Mouse (Mus musculus): Measurements from ENCODE around the gene Rap1b.

DNA sequence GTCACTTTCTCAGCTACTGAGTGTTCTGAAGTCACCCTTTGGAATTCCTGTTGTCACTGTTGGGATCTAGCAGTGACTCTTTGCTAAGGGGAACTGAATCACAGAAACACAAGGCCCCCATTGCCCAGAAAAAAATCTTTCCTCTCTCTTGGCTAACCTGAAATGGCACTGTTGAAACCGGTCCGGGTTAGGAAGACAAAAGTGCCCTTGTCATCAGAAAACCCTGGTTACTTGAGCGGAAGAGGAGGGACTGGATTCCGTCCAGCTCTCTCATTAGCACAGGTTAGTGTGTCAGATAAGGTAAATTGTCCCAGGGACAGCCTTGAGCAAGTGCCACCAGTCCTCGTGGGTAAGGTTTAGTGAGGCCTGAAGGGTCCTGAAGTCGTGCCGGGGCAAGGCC lies 14.5 kb upstream of the Rap1b start:
- TF ChIP-seq CTCF (IDR thresholded peaks at IDR 0.05; ENCODE audit: insufficient read depth, low read depth, low read length) (no peak), POLR2A (IDR thresholded peaks at IDR 0.05; ENCODE audit: insufficient read depth, low read depth, low read length) (no peak)

All from olfactory bulb, adult 2 months (tissue).